Mouse (Mus musculus) lung, adult 2 months (tissue): ENCODE results near the gene Hnrnpll.
"Not testable (repeated sequence)": the region's sequence is repeated elsewhere in the genome, so short reads cannot be mapped to it uniquely, and the experiment has no call there.

Experiments used
- CTCF ChIP-seq: fragments of 200-500 bp; IDR thresholded peaks from 2 replicates; pipeline ENCODE4 v1.5.1; 2011; ENCODE audit warnings: mild to moderate bottlenecking, low read length, control low read depth; ENCODE audit not compliant: insufficient read depth
- POLR2A ChIP-seq: fragments of 200-500 bp; IDR thresholded peaks from 2 replicates; pipeline ENCODE4 v1.6.1; 2011; ENCODE audit warnings: low read depth, mild to moderate bottlenecking, control low read depth, low read length, borderline replicate concordance; ENCODE audit errors: extremely low read depth

- TF ChIP-seq POLR2A, CTCF: not testable (repeated sequence)
Observed at GRCm38 (mm10) chr17:80003851-80004250, 58.3 kb downstream of the Hnrnpll start.
